Mouse (Mus musculus) fat pad, adult 2 months (tissue): Measurements from ENCODE around the gene Mapk6.
"Not testable (repeated sequence)": the region's sequence is repeated elsewhere in the genome, so short reads cannot be mapped to it uniquely, and the experiment has no call there.

Experiments used
- DNase-seq: peaks from one replicate; pipeline ENCODE4 v3.0.0-alpha.2; 2011; ENCODE audit warnings: low read depth, low spot score; ENCODE audit errors: extremely low read depth

Gene Mapk6

GRCm38 (mm10) chr9:75409852-75410378 is at the start of gene Mapk6:
TSS of gene Mapk6 (minus strand) at chr9:75410005.
- no peak for DNase-seq

- no peak for DNase-seq
Measured at GRCm38 (mm10) chr9:75455684-75456083, 45.9 kb upstream of the Mapk6 start.

- DNase-seq = no peak
Measured at GRCm38 (mm10) chr9:75453994-75454393, 44.2 kb upstream of the Mapk6 start.

GRCm38 (mm10) chr9:75448021-75448420 is 38.2 kb upstream of the Mapk6 start:
- no peak for DNase-seq

- DNase-seq = not testable (repeated sequence)
Measured at GRCm38 (mm10) chr9:75446574-75446973, 36.8 kb upstream of the Mapk6 start.

GRCm38 (mm10) chr9:75444981-75445380 is 35.2 kb upstream of the Mapk6 start:
- no peak for DNase-seq

- DNase-seq = no peak
Measured at GRCm38 (mm10) chr9:75441691-75442131, 31.9 kb upstream of the Mapk6 start.

- no peak for DNase-seq
Measured at GRCm38 (mm10) chr9:75440796-75441666, 31.2 kb upstream of the Mapk6 start, which contains the start of gene Leo1. TSS of gene Leo1 (plus strand) at chr9:75441524.

GRCm38 (mm10) chr9:75437653-75438385 is 28.0 kb upstream of the Mapk6 start:
- DNase-seq = no peak

GRCm38 (mm10) chr9:75435918-75436317 is 26.1 kb upstream of the Mapk6 start:
- no peak for DNase-seq

- no peak for DNase-seq
Measured at GRCm38 (mm10) chr9:75435291-75435690, 25.5 kb upstream of the Mapk6 start.

GRCm38 (mm10) chr9:75434872-75435271 is 25.1 kb upstream of the Mapk6 start:
- no peak for DNase-seq

- DNase-seq = no peak
Measured at GRCm38 (mm10) chr9:75434172-75434793, 24.5 kb upstream of the Mapk6 start.

GRCm38 (mm10) chr9:75432694-75433093 is 22.9 kb upstream of the Mapk6 start:
- DNase-seq = no peak

GRCm38 (mm10) chr9:75430822-75431621 is 21.2 kb upstream of the Mapk6 start:
- DNase-seq = no peak

GRCm38 (mm10) chr9:75429657-75430056 is 19.9 kb upstream of the Mapk6 start:
- no peak for DNase-seq

GRCm38 (mm10) chr9:75429040-75429439 is 19.2 kb upstream of the Mapk6 start:
- DNase-seq = no peak

- DNase-seq = no peak
Measured at GRCm38 (mm10) chr9:75428274-75428600, 18.4 kb upstream of the Mapk6 start.

GRCm38 (mm10) chr9:75427366-75428273 is 17.8 kb upstream of the Mapk6 start:
- no peak for DNase-seq
